Mouse (Mus musculus) limb, embryonic 13.5 days (tissue): ENCODE data around the gene Lenep. TPM values are rescaled to one million over a fixed set of nuclear protein-coding genes. Genes with fewer than 3 reads are reported as not detected.

ENCODE experiments used
- ATAC-seq: fragments of 200-750 bp; cut with Nextera tagmentation; 2 replicates; pipeline ENCODE4 v1.8.0; 2017; ENCODE audit warnings: low read depth, moderate number of reproducible peaks, moderate TSS enrichment; ENCODE audit not compliant: low FRiP score
- H3K27ac ChIP-seq: fragments of 300-500 bp; sonication (generic); 2 replicates; pipeline ENCODE4 v1.5.1; 2015; ENCODE audit warnings: inconsistent platforms, mild to moderate bottlenecking, moderate library complexity
- H3K27me3 ChIP-seq: fragments of 300-500 bp; sonication (generic); 2 replicates; pipeline ENCODE4 v1.6.1; 2015; ENCODE audit warnings: mild to moderate bottlenecking, inconsistent platforms
- H3K36me3 ChIP-seq: fragments of 300-500 bp; sonication (generic); 2 replicates; pipeline ENCODE4 v1.6.1; 2015; ENCODE audit warnings: inconsistent platforms, mild to moderate bottlenecking, moderate library complexity
- H3K4me1 ChIP-seq: fragments of 300-500 bp; sonication (generic); 2 replicates; pipeline ENCODE4 v1.6.1; 2015; ENCODE audit warnings: inconsistent platforms
- H3K4me2 ChIP-seq: fragments of 300-500 bp; sonication (generic); replicated peaks from 2 replicates; pipeline ENCODE4 v1.6.1; 2015; ENCODE audit warnings: inconsistent platforms, mild to moderate bottlenecking, moderate library complexity
- H3K4me3 ChIP-seq: fragments of 300-500 bp; sonication (generic); 2 replicates; pipeline ENCODE4 v1.5.1; 2015; ENCODE audit warnings: moderate library complexity, mild to moderate bottlenecking, inconsistent platforms
- H3K9ac ChIP-seq: fragments of 300-500 bp; sonication (generic); 2 replicates; pipeline ENCODE4 v1.6.1; 2015; ENCODE audit warnings: mild to moderate bottlenecking, inconsistent platforms
- H3K9me3 ChIP-seq: fragments of 300-500 bp; sonication (generic); 2 replicates; pipeline ENCODE4 v1.6.1; 2016; ENCODE audit warnings: inconsistent platforms
- WGBS: fragments of 180-500 bp; shearing (Covaris S2); methylation state at CpG from one replicate; pipeline ENCODE4 v1.1.7; 2015; 5-methylcytosine and 5-hydroxymethylcytosine counted together
- polyA plus RNA-seq: library from polyadenylated mRNA; unstranded; fragments of >200 nt; fragmentation: Nextera tagmentation; extraction: Ambion mirVana; gene quantifications from 2 replicates; pipeline ENCODE4 v1.2.1, GENCODE M21; 2015

The Lenep gene
- polyA plus RNA-seq, 1 experiment from 2014 or later: not detected

DNA sequence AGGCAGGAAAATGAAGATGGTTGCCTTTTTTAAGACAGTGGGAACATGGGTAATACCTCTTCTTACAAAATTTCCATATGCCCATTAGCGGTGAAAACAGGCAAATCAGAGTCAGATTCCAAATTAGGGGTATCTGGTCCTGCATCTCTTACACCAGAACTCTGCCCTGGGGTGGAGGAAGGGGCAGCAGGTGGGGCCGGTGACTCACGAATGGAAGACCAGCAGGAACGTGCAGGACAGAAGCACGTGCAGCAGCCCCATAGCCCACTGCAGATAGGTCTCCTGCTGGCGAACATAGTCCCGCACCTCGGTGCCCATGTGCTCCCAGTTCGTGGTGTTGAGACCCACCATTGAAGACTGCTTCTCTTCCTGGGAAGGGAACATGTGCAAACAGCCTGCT lies 46.6 kb downstream of the Lenep start:
- Histone ChIP-seq H3K36me3 (no peaks in the 10 kb centered on the region), H3K4me1 (no peaks in the 10 kb centered on the region), H3K9me3 (no peaks in the 10 kb centered on the region), H3K27ac (no peak overlapping the region), H3K9ac (no peak overlapping the region), H3K27me3 (no peaks in the 10 kb centered on the region), H3K4me3 (no peak overlapping the region), H3K4me2 (no peak overlapping the region)
- WGBS: 62% methylated on average over 9 of the region's 9 CpGs
- ATAC-seq: no peak

DNA sequence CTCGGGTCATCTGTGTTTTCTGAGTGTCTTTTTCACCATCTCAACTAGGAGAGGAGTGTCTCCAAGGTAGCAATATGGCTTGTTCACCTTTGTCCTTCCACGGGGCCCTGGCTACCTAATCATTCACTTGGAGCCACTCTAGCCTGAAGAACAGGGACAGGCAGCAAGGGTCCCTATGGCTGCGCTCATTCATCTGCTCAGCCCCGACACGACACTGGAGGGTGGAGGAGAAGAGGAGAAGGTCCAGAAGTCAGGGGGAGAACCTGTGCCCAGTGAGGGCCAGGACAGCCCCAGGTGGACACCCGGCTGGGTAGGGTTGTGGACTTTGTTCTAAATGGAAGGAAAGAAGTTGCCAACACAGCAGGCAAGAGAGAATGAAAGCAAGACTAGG lies 47.1 kb downstream of the Lenep start:
- Histone ChIP-seq H3K9me3 (no peaks in the 10 kb centered on the region), H3K4me3 (no peak overlapping the region), H3K9ac (0 out of 2 replicates have a peak overlapping the region, but pooled peaks have one; percentile 14), H3K36me3 (no peaks in the 10 kb centered on the region), H3K4me1 (peaks cover 3% of the 10 kb centered on the region), H3K4me2 (no peak overlapping the region), H3K27ac (no peak overlapping the region), H3K27me3 (no peaks in the 10 kb centered on the region)
- 79% methylated on average over 6 of the region's 6 CpGs for WGBS
- ATAC-seq: no peak; the same call in 1 of the 2 replicates

GRCm38 (mm10) chr3:89354816-89355511 lies 47.6 kb downstream of the Lenep start:
- Histone ChIP-seq H3K27me3 (no peaks in the 10 kb centered on the region), H3K4me3 (no peak overlapping the region), H3K27ac (no peak overlapping the region), H3K4me1 (peaks cover 7% of the 10 kb centered on the region), H3K9ac (0 out of 2 replicates have a peak overlapping the region, but pooled peaks have one; percentile 14), H3K36me3 (no peaks in the 10 kb centered on the region), H3K4me2 (no peak overlapping the region), H3K9me3 (no peaks in the 10 kb centered on the region)
- 15% methylated on average over 5 of the region's 5 CpGs for WGBS
- no peak for ATAC-seq

- no peaks in the 10 kb centered on the region for H3K9me3 ChIP-seq
- ATAC-seq: no peak
- 48% methylated on average over 5 of the region's 5 CpGs for WGBS
These were observed 51.3 kb downstream of the Lenep start for GRCm38 (mm10) chr3:89351271-89351670.

More at GRCm38 (mm10) chr3:89351271-89351670, 51.3 kb downstream of the Lenep start:
- H3K27me3 ChIP-seq: peaks cover 15% of the 10 kb centered on the region
- H3K4me3 ChIP-seq: no peak overlapping the region
- H3K36me3 ChIP-seq: peaks cover 12% of the 10 kb centered on the region; the same call in 1 of the 2 replicates
- H3K27ac ChIP-seq: no peak overlapping the region
- H3K4me2 ChIP-seq: no peak overlapping the region
- peaks cover 17% of the 10 kb centered on the region for H3K4me1 ChIP-seq
- no peak overlapping the region for H3K9ac ChIP-seq

Other genes starting within 250 kb of the Lenep start
- gene Hcn3, start 242.6 kb downstream of the Lenep start, polyA plus RNA-seq: 2.0 and 3.0 TPM in 2 replicates
- gene Clk2, start 238.0 kb downstream of the Lenep start, polyA plus RNA-seq: 32.3 and 36.6 TPM in 2 replicates
- 115 and 119 TPM in 2 replicates for gene Scamp3, start 225.3 kb downstream of the Lenep start, polyA plus RNA-seq
- gene Fam189b, start 219.7 kb downstream of the Lenep start, polyA plus RNA-seq: 34.0 and 35.2 TPM in 2 replicates
- 35.6 and 40.2 TPM in 2 replicates for gene Gba, start 199.9 kb downstream of the Lenep start, polyA plus RNA-seq
- gene Thbs3, start 187.6 kb downstream of the Lenep start, polyA plus RNA-seq: 63.7 and 69.8 TPM in 2 replicates
- gene Mtx1, start 175.7 kb downstream of the Lenep start, polyA plus RNA-seq: 202 and 205 TPM in 2 replicates
- gene Muc1, start 173.7 kb downstream of the Lenep start, polyA plus RNA-seq: 0.64 and 1.1 TPM in 2 replicates
- 332 and 333 TPM in 2 replicates for gene Krtcap2, start 156.8 kb downstream of the Lenep start, polyA plus RNA-seq
- 6.1 and 6.8 TPM in 2 replicates for gene Trim46, start 156.5 kb downstream of the Lenep start, polyA plus RNA-seq
- gene Dpm3, start 143.4 kb downstream of the Lenep start, polyA plus RNA-seq: 120 and 126 TPM in 2 replicates
- gene Slc50a1, start 132.2 kb downstream of the Lenep start, polyA plus RNA-seq: 85.5 and 88.8 TPM in 2 replicates
- 44.0 and 46.2 TPM in 2 replicates for gene Efna1, start 121.7 kb downstream of the Lenep start, polyA plus RNA-seq
- 27.4 and 30.6 TPM in 2 replicates for gene Efna3, start 79.8 kb downstream of the Lenep start, polyA plus RNA-seq
- gene Efna4, start 64.8 kb downstream of the Lenep start, polyA plus RNA-seq: 49.0 and 51.6 TPM in 2 replicates
- gene Adam15, start 52.8 kb downstream of the Lenep start, polyA plus RNA-seq: 50.3 and 52.2 TPM in 2 replicates
- 0.27 and 0.34 TPM in 2 replicates for gene Dcst2, start 40.8 kb downstream of the Lenep start, polyA plus RNA-seq
- gene Dcst1, start 37.5 kb downstream of the Lenep start, polyA plus RNA-seq: 0.38 and 0.51 TPM in 2 replicates
- 1.1 and 2.0 TPM in 2 replicates for gene Zbtb7b, start 8.0 kb downstream of the Lenep start, polyA plus RNA-seq
- gene Flad1, start 9.1 kb upstream of the Lenep start, polyA plus RNA-seq: 27.1 and 28.2 TPM in 2 replicates
- gene Cks1b, start 15.6 kb upstream of the Lenep start, polyA plus RNA-seq: 508 and 542 TPM in 2 replicates
- 102 and 108 TPM in 2 replicates for gene Shc1, start 15.7 kb upstream of the Lenep start, polyA plus RNA-seq
- gene Pygo2, start 27.4 kb upstream of the Lenep start, polyA plus RNA-seq: 49.7 and 50.3 TPM in 2 replicates
- 34.1 and 35.2 TPM in 2 replicates for gene Pbxip1, start 33.9 kb upstream of the Lenep start, polyA plus RNA-seq
- gene Pmvk, start 51.7 kb upstream of the Lenep start, polyA plus RNA-seq: 59.9 and 60.4 TPM in 2 replicates
- gene Kcnn3, start 117.4 kb upstream of the Lenep start, polyA plus RNA-seq: 3.5 and 3.6 TPM in 2 replicates